14 mouse cellular contexts compared by ENCODE assay signal in genomic region chr5:112931901-112932300, GRCm38 (mm10). TPM values are rescaled to one million over a fixed set of nuclear protein-coding genes. Genes with fewer than 3 reads are reported as not detected.
"Had no signal": no experiment of that assay in that cellular context is flagged by ENCODE, and none has a peak within 500 bp of the region (broad histone marks: within the 10 kb centered on the region; RNA-seq: fewer than 3 reads in every experiment).

No protein-coding gene starts in this region.

- H3K9me3 ChIP-seq: limb, embryonic 12.5 days; liver, embryonic 13.5 days; lung, embryonic 15.5 days; megakaryocyte, embryonic 14.5 days; midbrain, embryonic 12.5 days had no signal

- H3K36me3 ChIP-seq: liver, embryonic 13.5 days had no signal

- H3K4me2 ChIP-seq: limb, embryonic 12.5 days; liver, embryonic 13.5 days; lung, embryonic 15.5 days; midbrain, embryonic 12.5 days had no signal

- H3K4me1 ChIP-seq: megakaryocyte, embryonic 14.5 days had no signal

- DNase-seq: kidney, postnatal 25 days; layer of hippocampus, adult 9-11 months; liver; liver, embryonic 13.5 days; liver, postnatal 0 days; lung, postnatal 14 days; right cerebral cortex, adult 18-20 months; right cerebral cortex, postnatal 25 days; thymus, postnatal 4 days had no signal

- H3K4me3 ChIP-seq: limb, embryonic 12.5 days; liver, embryonic 13.5 days; lung, embryonic 15.5 days; megakaryocyte, embryonic 14.5 days; midbrain, embryonic 12.5 days had no signal

- ATAC-seq: liver, postnatal 0 days had no signal

- H3K9ac ChIP-seq: limb, embryonic 12.5 days; liver, embryonic 13.5 days; liver, postnatal 0 days; lung, embryonic 15.5 days; midbrain, embryonic 12.5 days had no signal

- H3K27ac ChIP-seq: limb, embryonic 12.5 days; liver, embryonic 13.5 days; lung, embryonic 15.5 days; macrophage; midbrain, embryonic 12.5 days had no signal

- H3K27me3 ChIP-seq: limb, embryonic 12.5 days; liver, embryonic 13.5 days; lung, embryonic 15.5 days; midbrain, embryonic 12.5 days had no signal

RNA-seq across cellular contexts. Expression of gene Myo18b, which starts 35.7 kb away (rescaled TPM):
- polyA plus RNA-seq: liver, postnatal 0 days had no signal
